Mouse (Mus musculus): ENCODE results near the gene Hipk3. TPM values are rescaled to one million over a fixed set of nuclear protein-coding genes. Genes with fewer than 3 reads are reported as not detected.

Gene Hipk3
- polyA plus RNA-seq (2015; fragmentation: Nextera tagmentation; extraction: Ambion mirVana), result 8.8 and 9.8 TPM in 2 replicates

DNA sequence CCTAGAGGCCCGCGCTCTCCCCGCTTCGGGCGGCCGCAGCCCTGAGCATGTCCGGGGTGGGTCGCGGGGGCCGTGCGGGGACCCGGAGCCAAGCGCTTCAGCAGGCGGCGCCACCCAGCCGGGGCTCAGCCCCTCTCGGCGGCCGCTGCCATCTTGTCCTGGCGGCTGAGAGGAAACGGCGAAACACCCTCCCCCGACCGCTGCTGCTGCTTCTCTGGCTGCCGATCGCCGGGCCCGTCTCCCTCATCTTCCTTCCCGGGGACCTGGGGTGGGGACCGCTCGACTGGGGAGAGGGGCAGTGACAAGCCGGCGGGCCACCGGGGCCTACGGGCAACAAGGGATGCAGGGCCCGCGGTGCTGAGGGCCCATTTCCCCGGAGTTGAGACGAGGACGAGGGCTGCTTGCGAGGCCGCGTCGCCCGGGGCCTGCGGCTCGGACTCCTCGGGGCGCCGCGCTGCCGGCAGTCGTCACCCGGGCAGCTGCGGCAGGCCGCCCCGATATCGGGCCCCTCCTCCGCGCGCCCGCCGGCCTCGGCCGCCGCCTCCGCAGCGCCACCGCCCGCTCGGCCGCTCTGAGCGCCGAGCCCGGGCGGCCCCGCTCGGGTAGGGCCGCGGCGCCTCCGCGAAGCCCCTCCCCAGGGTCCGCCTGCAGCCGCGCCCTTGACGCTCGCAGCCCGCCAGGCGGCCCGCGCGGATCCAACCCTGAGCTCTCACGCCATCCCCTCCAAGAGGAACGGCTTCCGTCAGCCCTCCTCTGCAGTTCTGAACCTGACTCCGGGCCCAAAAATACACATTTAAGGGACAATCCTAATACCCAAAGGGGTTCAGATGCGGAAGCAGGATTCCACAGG, at the start of gene Hipk3:
Hipk3 (minus strand) TSS at position 496 of the 850 bp plus-strand sequence.
- H3K27ac ChIP-seq (replicated peaks), result peak within 1 kb of the TSS; percentile 100
- TF ChIP-seq CTCF (IDR thresholded peaks at IDR 0.05; ENCODE audit: low read depth), result peak; percentile 56
- no peak for TF ChIP-seq EP300 (optimal IDR thresholded peaks at IDR 0.05)
- H3K4me1 ChIP-seq (replicated peaks; ENCODE audit: control insufficient read depth, insufficient read depth), result no peaks in the 10 kb centered on the region
- no peaks in the 10 kb centered on the region for H3K9me3 ChIP-seq (ENCODE audit: control insufficient read depth, low read length)
- H3K36me3 ChIP-seq (ENCODE audit: control insufficient read depth, insufficient read depth, low read length), result no peaks in the 10 kb centered on the region
- no peaks in the 10 kb centered on the region for H3K27me3 ChIP-seq (ENCODE audit: control insufficient read depth, insufficient read depth, low read length)
- ATAC-seq (ENCODE audit: low FRiP score, low TSS enrichment), result peak; percentile 87
- WGBS, result under 1% methylated on average over 59 of the region's 98 CpGs
- peak; percentile 85 for DNase-seq (ENCODE audit: low spot score)
- peak within 1 kb of the TSS; percentile 100 for H3K9ac ChIP-seq (ENCODE audit: low read length)
- peak within 1 kb of the TSS; percentile 77 for H3K4me2 ChIP-seq (replicated peaks; ENCODE audit: low read depth)
- peak within 1 kb of the TSS; percentile 99 for H3K4me3 ChIP-seq (ENCODE audit: low read depth, low read length)

DNA sequence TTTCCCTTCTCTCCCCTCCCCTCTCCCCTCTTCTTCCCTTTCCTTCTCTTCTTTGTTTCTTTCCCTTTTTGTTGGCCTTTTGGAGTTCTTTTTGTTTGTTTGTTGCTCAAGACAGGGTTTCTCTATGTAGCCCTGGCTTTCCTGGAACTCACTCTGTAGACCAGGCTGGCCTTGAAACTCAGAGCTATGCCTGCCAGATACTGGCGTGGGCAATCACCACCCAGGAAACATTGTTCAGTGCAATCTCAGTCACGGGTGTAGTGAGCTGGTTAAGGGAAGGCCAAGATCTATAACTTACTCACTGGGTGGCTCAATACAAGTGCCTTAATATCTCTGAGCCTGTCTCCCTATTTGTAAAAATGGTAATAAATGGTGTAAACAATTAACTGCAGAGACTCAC, 46.0 kb upstream of the Hipk3 start:
- Histone ChIP-seq H3K4me2 (replicated peaks; ENCODE audit: low read depth) (no peak overlapping the region), H3K27me3 (ENCODE audit: control insufficient read depth, insufficient read depth, low read length) (no peaks in the 10 kb centered on the region), H3K9ac (ENCODE audit: low read length) (no peak overlapping the region), H3K4me3 (ENCODE audit: low read depth, low read length) (no peak overlapping the region), H3K9me3 (ENCODE audit: control insufficient read depth, low read length) (no peaks in the 10 kb centered on the region), H3K36me3 (ENCODE audit: control insufficient read depth, insufficient read depth, low read length) (no peaks in the 10 kb centered on the region), H3K4me1 (replicated peaks; ENCODE audit: control insufficient read depth, insufficient read depth) (no peaks in the 10 kb centered on the region), H3K27ac (replicated peaks) (no peak overlapping the region)
- DNase-seq (ENCODE audit: low spot score) (no peak), ATAC-seq (ENCODE audit: low FRiP score, low TSS enrichment) (no peak)
- TF ChIP-seq EP300 (optimal IDR thresholded peaks at IDR 0.05), result no peak
- TF ChIP-seq CTCF (IDR thresholded peaks at IDR 0.05; ENCODE audit: low read depth), result no peak
- WGBS, result 53% methylated on average over 2 of the region's 2 CpGs

DNA sequence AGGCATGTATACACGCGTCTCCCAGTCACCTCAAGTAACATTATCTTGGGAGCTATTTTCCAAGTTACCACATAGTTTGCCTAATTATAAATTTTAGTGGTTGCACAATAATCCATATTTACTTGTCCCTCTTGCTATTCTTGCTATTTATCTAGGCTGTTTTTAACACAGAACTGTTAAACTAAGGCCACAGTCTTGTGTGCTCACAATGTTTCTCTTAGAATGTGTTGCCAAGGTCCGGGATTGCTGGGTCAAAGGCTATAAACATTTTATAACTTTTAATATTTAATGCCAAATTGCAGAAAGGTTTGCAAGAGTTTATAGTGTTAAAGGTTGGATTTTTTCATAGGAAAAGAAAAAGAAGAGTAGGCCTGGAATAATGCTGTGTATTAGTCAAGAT, 40.5 kb upstream of the Hipk3 start:
- H3K9ac ChIP-seq (ENCODE audit: low read length), result no peak overlapping the region
- no peak overlapping the region for H3K27ac ChIP-seq (replicated peaks)
- no peaks in the 10 kb centered on the region for H3K27me3 ChIP-seq (ENCODE audit: control insufficient read depth, insufficient read depth, low read length)
- H3K9me3 ChIP-seq (ENCODE audit: control insufficient read depth, low read length), result no peaks in the 10 kb centered on the region
- TF ChIP-seq EP300 (optimal IDR thresholded peaks at IDR 0.05), result no peak
- TF ChIP-seq CTCF (IDR thresholded peaks at IDR 0.05; ENCODE audit: low read depth), result no peak
- no peak overlapping the region for H3K4me2 ChIP-seq (replicated peaks; ENCODE audit: low read depth)
- WGBS, result 84% methylated on average over 3 of the region's 3 CpGs
- H3K36me3 ChIP-seq (ENCODE audit: control insufficient read depth, insufficient read depth, low read length), result no peaks in the 10 kb centered on the region
- no peaks in the 10 kb centered on the region for H3K4me1 ChIP-seq (replicated peaks; ENCODE audit: control insufficient read depth, insufficient read depth)
- ATAC-seq (ENCODE audit: low FRiP score, low TSS enrichment), result no peak
- DNase-seq (ENCODE audit: low spot score), result no peak
- no peak overlapping the region for H3K4me3 ChIP-seq (ENCODE audit: low read depth, low read length)

DNA sequence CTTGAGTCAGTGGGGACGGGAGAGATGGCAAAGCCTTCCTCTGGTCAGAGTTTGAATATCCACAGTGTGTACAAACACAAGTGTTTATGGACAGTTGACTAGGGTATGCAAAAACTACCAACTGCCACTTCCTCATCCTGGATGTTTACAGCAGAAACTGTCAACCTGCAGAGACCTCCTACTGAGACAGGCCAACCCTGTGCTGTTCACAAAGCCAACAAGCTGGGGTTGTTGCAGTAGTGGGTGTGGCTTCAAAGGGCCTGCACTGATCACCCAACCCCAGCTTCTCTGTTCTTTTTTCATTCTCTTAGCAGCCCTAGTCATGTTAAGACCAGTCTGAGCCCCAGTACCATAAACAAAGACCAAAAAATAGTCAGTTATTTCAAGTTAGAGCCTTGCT, 38.3 kb upstream of the Hipk3 start:
- TF ChIP-seq EP300 (optimal IDR thresholded peaks at IDR 0.05) (no peak), CTCF (IDR thresholded peaks at IDR 0.05; ENCODE audit: low read depth) (no peak)
- WGBS, result 81% methylated on average over 1 of the region's 1 CpGs
- H3K9me3 ChIP-seq (ENCODE audit: control insufficient read depth, low read length), result no peaks in the 10 kb centered on the region

DNA sequence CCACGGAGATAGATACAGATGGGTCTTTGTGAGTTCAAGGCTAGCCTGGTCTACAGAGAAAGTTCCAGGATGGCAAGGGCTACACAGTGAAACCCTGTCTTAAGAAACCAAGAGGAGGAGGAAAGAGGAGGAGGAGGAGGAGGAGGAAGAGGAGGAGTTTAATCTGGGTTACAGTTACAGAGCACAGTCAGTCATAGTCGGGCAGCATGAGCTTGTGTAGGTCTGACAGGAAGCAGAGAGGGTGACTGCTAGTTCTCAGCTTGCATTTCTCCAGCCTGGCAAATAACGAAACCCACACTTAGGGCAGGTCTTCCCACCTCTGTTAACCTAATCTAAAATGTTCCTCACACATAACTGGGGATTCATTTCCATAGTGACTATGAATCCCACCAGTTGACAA, 32.3 kb upstream of the Hipk3 start:
- Histone ChIP-seq H3K4me2 (replicated peaks; ENCODE audit: low read depth) (no peak overlapping the region), H3K4me3 (ENCODE audit: low read depth, low read length) (no peak overlapping the region), H3K9me3 (ENCODE audit: control insufficient read depth, low read length) (no peaks in the 10 kb centered on the region), H3K27me3 (ENCODE audit: control insufficient read depth, insufficient read depth, low read length) (no peaks in the 10 kb centered on the region), H3K36me3 (ENCODE audit: control insufficient read depth, insufficient read depth, low read length) (no peaks in the 10 kb centered on the region), H3K9ac (ENCODE audit: low read length) (no peak overlapping the region), H3K4me1 (replicated peaks; ENCODE audit: control insufficient read depth, insufficient read depth) (no peaks in the 10 kb centered on the region), H3K27ac (replicated peaks) (no peak overlapping the region)
- 62% methylated on average over 3 of the region's 3 CpGs for WGBS
- DNase-seq (ENCODE audit: low spot score), result no peak
- ATAC-seq (ENCODE audit: low FRiP score, low TSS enrichment), result no peak
- TF ChIP-seq CTCF (IDR thresholded peaks at IDR 0.05; ENCODE audit: low read depth) (no peak), EP300 (optimal IDR thresholded peaks at IDR 0.05) (no peak)

More for the DNA sequence above, 38.3 kb upstream of the Hipk3 start:
- ATAC-seq (ENCODE audit: low FRiP score, low TSS enrichment) (no peak), DNase-seq (ENCODE audit: low spot score) (no peak)
- no peak overlapping the region for H3K9ac ChIP-seq (ENCODE audit: low read length)
- H3K27me3 ChIP-seq (ENCODE audit: control insufficient read depth, insufficient read depth, low read length), result no peaks in the 10 kb centered on the region
- no peaks in the 10 kb centered on the region for H3K4me1 ChIP-seq (replicated peaks; ENCODE audit: control insufficient read depth, insufficient read depth)
- no peak overlapping the region for H3K27ac ChIP-seq (replicated peaks)
- H3K4me3 ChIP-seq (ENCODE audit: low read depth, low read length), result no peak overlapping the region
- no peak overlapping the region for H3K4me2 ChIP-seq (replicated peaks; ENCODE audit: low read depth)
- no peaks in the 10 kb centered on the region for H3K36me3 ChIP-seq (ENCODE audit: control insufficient read depth, insufficient read depth, low read length)

DNA sequence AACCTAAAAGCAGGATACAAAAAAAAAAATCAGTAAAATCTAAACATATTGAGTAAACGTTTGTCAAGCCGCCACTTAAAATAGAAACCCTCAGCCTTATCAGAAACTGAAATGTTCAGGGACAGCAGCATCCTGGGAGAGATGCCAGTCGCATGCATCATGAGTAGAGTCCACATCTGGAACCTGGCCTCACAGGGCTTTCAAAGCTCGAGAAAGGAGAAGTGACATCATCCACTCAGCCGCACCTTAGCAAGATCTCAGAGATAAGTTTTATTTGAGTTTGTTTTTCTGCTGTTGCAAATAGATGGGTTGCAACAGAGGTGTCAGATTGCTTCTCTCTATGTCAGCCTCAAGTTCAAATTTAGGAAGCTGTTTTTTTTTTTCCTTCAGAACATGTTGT, 31.3 kb upstream of the Hipk3 start:
- no peaks in the 10 kb centered on the region for H3K4me1 ChIP-seq (replicated peaks; ENCODE audit: control insufficient read depth, insufficient read depth)
- H3K4me2 ChIP-seq (replicated peaks; ENCODE audit: low read depth), result no peak overlapping the region
- 20% methylated on average over 5 of the region's 5 CpGs for WGBS
- H3K9me3 ChIP-seq (ENCODE audit: control insufficient read depth, low read length), result no peaks in the 10 kb centered on the region
- no peaks in the 10 kb centered on the region for H3K36me3 ChIP-seq (ENCODE audit: control insufficient read depth, insufficient read depth, low read length)
- TF ChIP-seq EP300 (optimal IDR thresholded peaks at IDR 0.05) (no peak), CTCF (IDR thresholded peaks at IDR 0.05; ENCODE audit: low read depth) (no peak)
- H3K27ac ChIP-seq (replicated peaks), result no peak overlapping the region
- ATAC-seq (ENCODE audit: low FRiP score, low TSS enrichment) (no peak), DNase-seq (ENCODE audit: low spot score) (peak; percentile 17)
- H3K4me3 ChIP-seq (ENCODE audit: low read depth, low read length), result no peak overlapping the region
- no peaks in the 10 kb centered on the region for H3K27me3 ChIP-seq (ENCODE audit: control insufficient read depth, insufficient read depth, low read length)
- H3K9ac ChIP-seq (ENCODE audit: low read length), result no peak overlapping the region
